Mouse (Mus musculus): ENCODE data around the gene Snx12. TPM values are rescaled to one million over a fixed set of nuclear protein-coding genes. Genes with fewer than 3 reads are reported as not detected.

The Snx12 gene
- polyA plus RNA-seq, 1 experiment: 15.7 TPM

DNA sequence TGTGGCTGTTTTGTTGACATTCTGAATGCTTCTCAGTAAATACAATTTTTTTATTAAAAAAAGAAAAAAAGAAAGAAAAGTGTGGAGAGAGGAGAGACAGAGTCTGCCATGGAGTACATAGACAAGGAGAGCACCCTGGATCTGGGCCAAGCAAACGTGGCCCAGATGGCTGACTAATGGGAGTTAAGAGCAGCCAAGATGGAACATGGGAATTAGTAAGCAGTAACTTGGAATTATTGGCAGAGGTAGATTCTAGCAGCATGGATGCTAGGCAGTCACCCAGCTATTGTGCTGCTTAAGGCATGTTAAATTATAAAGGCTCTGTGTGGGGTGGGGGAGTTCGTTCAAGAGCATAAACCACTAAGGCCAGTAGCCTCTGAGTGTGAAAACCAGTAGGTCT is 158.9 kb downstream of the Snx12 start:
- DNase-seq: no peak
- no peaks in the 10 kb centered on the region for H3K4me1 ChIP-seq (replicated peaks; ENCODE audit: control insufficient read depth, insufficient read depth, low read length)
- no peak overlapping the region for H3K4me3 ChIP-seq (ENCODE audit: control insufficient read depth, insufficient read depth, low read length)
- no peak for TF ChIP-seq CTCF (IDR thresholded peaks at IDR 0.05; ENCODE audit: borderline replicate concordance, control insufficient read depth, extremely low read depth, insufficient read depth, low read length, poor library complexity)
- 83% methylated on average over 2 of the region's 2 CpGs for WGBS
- H3K36me3 ChIP-seq (ENCODE audit: control insufficient read depth, insufficient read depth, low read length): no peaks in the 10 kb centered on the region
- H3K27ac ChIP-seq (ENCODE audit: control insufficient read depth, insufficient read depth, low read length): no peak overlapping the region
- no peaks in the 10 kb centered on the region for H3K27me3 ChIP-seq (ENCODE audit: control insufficient read depth, insufficient read depth, low read length)

DNA sequence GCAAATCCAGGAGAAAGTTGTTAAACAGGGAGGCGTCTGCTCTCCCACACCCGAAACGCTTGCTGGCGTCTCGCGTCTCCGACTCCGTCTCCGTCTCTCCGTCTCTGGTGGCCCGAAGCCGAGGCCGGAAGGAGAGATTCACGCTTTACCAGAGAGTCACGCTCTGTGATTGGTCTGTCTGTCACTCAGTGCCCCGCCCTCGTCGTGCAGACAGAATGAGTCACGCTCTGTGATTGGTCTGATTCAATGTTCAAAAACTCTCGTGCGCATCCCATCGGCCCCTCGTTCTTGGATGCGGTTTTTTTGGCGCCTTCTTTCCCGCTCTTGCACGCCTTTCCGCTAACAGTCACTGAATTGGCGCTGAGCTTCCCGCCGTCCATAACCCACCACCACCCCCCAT is 162.8 kb downstream of the Snx12 start, which contains the start of gene Tex11:
Gene Tex11, minus strand, starts transcription at position 127 of the 400 bp plus-strand sequence.
- H3K27me3 ChIP-seq (ENCODE audit: control insufficient read depth, insufficient read depth, low read length): no peaks in the 10 kb centered on the region
- H3K36me3 ChIP-seq (ENCODE audit: control insufficient read depth, insufficient read depth, low read length): no peaks in the 10 kb centered on the region
- no peaks in the 10 kb centered on the region for H3K4me1 ChIP-seq (replicated peaks; ENCODE audit: control insufficient read depth, insufficient read depth, low read length)
- no peak within 1 kb of the TSS for H3K4me3 ChIP-seq (ENCODE audit: control insufficient read depth, insufficient read depth, low read length)
- TF ChIP-seq POLR2A (IDR thresholded peaks at IDR 0.05; ENCODE audit: control insufficient read depth, extremely low read depth, insufficient read depth, low read length, poor library complexity): no peak
- no peak for TF ChIP-seq CTCF (IDR thresholded peaks at IDR 0.05; ENCODE audit: borderline replicate concordance, control insufficient read depth, extremely low read depth, insufficient read depth, low read length, poor library complexity)
- no peak within 1 kb of the TSS for H3K27ac ChIP-seq (ENCODE audit: control insufficient read depth, insufficient read depth, low read length)
- 95% methylated on average over 31 of the region's 31 CpGs for WGBS
- DNase-seq: no peak

Other genes with a start within 250 kb of the Snx12 start
- gene Tex11, start 162.9 kb downstream of the Snx12 start, polyA plus RNA-seq (2012; rRNA removed): 0.05 TPM in 1 of 2 replicates, not detected in the other
- 1.8 and 2.4 TPM in 2 replicates for gene Slc7a3, start 136.5 kb downstream of the Snx12 start, polyA plus RNA-seq (2012; rRNA removed)
- gene Foxo4, start 32.0 kb upstream of the Snx12 start, polyA plus RNA-seq (2012; rRNA removed): 65.7 and 69.2 TPM in 2 replicates
- 1.3 and 2.0 TPM in 2 replicates for gene Gm614, start 41.4 kb upstream of the Snx12 start, polyA plus RNA-seq (2012; rRNA removed)
- gene Il2rg, start 45.7 kb upstream of the Snx12 start, polyA plus RNA-seq (2012; rRNA removed): 364 and 430 TPM in 2 replicates
- gene Gm20489, start 46.5 kb upstream of the Snx12 start, polyA plus RNA-seq (2012; rRNA removed): not detected in 2 replicates
- 363 and 395 TPM in 2 replicates for gene Med12, start 51.5 kb upstream of the Snx12 start, polyA plus RNA-seq (2012; rRNA removed)
- gene Nlgn3, start 76.6 kb upstream of the Snx12 start, polyA plus RNA-seq (2012; rRNA removed): 0.20 and 0.40 TPM in 2 replicates
- gene Gjb1, start 153.8 kb upstream of the Snx12 start, polyA plus RNA-seq (2012; rRNA removed): 0.20 and 2.5 TPM in 2 replicates
- 51.2 and 54.5 TPM in 2 replicates for gene Zmym3, start 198.3 kb upstream of the Snx12 start, polyA plus RNA-seq (2012; rRNA removed)
- 255 and 269 TPM in 2 replicates for gene Nono, start 206.8 kb upstream of the Snx12 start, polyA plus RNA-seq (2012; rRNA removed)
- gene Itgb1bp2, start 226.5 kb upstream of the Snx12 start, polyA plus RNA-seq (2012; rRNA removed): 0.87 and 8.2 TPM in 2 replicates

Data from thymus, adult 2 months (tissue).